Mouse (Mus musculus): ENCODE results near the gene Cyp2c38. TPM values are rescaled to one million over a fixed set of nuclear protein-coding genes. Genes with fewer than 3 reads are reported as not detected.
"Not testable (repeated sequence)": the region's sequence is repeated elsewhere in the genome, so short reads cannot be mapped to it uniquely, and the experiment has no call there.

The Cyp2c38 gene
- polyA plus RNA-seq (2014; fragmentation: Nextera tagmentation; extraction: Ambion mirVana), result not detected in 2 replicates

DNA sequence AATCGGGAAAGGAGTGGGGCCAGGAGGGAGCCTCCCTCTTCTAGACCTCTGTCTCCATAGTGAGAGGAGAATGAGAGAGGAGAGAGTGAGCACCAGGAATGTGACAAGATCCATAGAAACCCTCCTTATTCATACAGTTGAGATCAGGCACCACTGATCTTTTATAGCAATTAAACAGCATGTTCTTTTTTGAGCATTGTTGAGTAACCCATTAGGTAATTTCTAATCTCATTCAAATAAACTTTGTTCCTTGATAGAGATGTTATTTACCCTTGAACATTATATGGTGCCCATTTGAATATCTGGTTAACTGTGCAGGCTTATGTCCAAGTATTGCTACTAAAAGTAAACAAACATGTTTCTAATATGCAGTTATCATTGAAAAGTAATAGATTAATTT is at the start of gene Cyp2c38:
TSS of gene Cyp2c38 (minus strand) at position 135 of the 400 bp plus-strand sequence.
- Histone ChIP-seq H3K4me3 (ENCODE audit: low read depth, low read length) (no peak within 1 kb of the TSS), H3K9me3 (ENCODE audit: control insufficient read depth, low read length) (no peaks in the 10 kb centered on the region; the same call in 1 of the 2 replicates), H3K36me3 (ENCODE audit: control insufficient read depth, insufficient read depth, low read length) (no peaks in the 10 kb centered on the region), H3K27me3 (ENCODE audit: control insufficient read depth, insufficient read depth, low read length) (no peaks in the 10 kb centered on the region), H3K9ac (ENCODE audit: low read length) (no peak within 1 kb of the TSS), H3K4me2 (ENCODE audit: low read depth, low read length, severe bottlenecking) (no peak within 1 kb of the TSS), H3K27ac (ENCODE audit: low read depth, low read length) (no peak within 1 kb of the TSS), H3K4me1 (replicated peaks; ENCODE audit: control insufficient read depth, insufficient read depth, low read length) (no peaks in the 10 kb centered on the region)
- 82% methylated on average over 1 of the region's 1 CpGs for WGBS
- ATAC-seq (replicated peaks; ENCODE audit: low FRiP score) (no peak), DNase-seq (ENCODE audit: low spot score) (no peak)

GRCm38 (mm10) chr19:39510534-39510933 is 47.7 kb upstream of the Cyp2c38 start, which contains the start of gene Cyp2c39:
TSS of gene Cyp2c39 (plus strand) at chr19:39510862.
- H3K36me3 ChIP-seq (ENCODE audit: control insufficient read depth, insufficient read depth, low read length), result no peaks in the 10 kb centered on the region
- H3K4me1 ChIP-seq (replicated peaks; ENCODE audit: control insufficient read depth, insufficient read depth, low read length), result no peaks in the 10 kb centered on the region
- ATAC-seq (replicated peaks; ENCODE audit: low FRiP score), result no peak
- H3K27ac ChIP-seq (ENCODE audit: low read depth, low read length), result no peak within 1 kb of the TSS
- no peaks in the 10 kb centered on the region for H3K27me3 ChIP-seq (ENCODE audit: control insufficient read depth, insufficient read depth, low read length)
- no peak for DNase-seq (ENCODE audit: low spot score)
- H3K4me3 ChIP-seq (ENCODE audit: low read depth, low read length), result no peak within 1 kb of the TSS
- H3K4me2 ChIP-seq (ENCODE audit: low read depth, low read length, severe bottlenecking), result no peak within 1 kb of the TSS
- 80% methylated on average over 4 of the region's 4 CpGs for WGBS
- H3K9me3 ChIP-seq (ENCODE audit: control insufficient read depth, low read length), result no peaks in the 10 kb centered on the region; the same call in 1 of the 2 replicates
- no peak within 1 kb of the TSS for H3K9ac ChIP-seq (ENCODE audit: low read length)

- H3K4me1 ChIP-seq (replicated peaks; ENCODE audit: control insufficient read depth, insufficient read depth, low read length), result no peaks in the 10 kb centered on the region
- H3K36me3 ChIP-seq (ENCODE audit: control insufficient read depth, insufficient read depth, low read length), result no peaks in the 10 kb centered on the region
- no peak for DNase-seq (ENCODE audit: low spot score)
- no peak for ATAC-seq (replicated peaks; ENCODE audit: low FRiP score)
- 82% methylated on average over 1 of the region's 1 CpGs for WGBS
- no peak overlapping the region for H3K27ac ChIP-seq (ENCODE audit: low read depth, low read length)
- H3K27me3 ChIP-seq (ENCODE audit: control insufficient read depth, insufficient read depth, low read length), result no peaks in the 10 kb centered on the region
- H3K9me3 ChIP-seq (ENCODE audit: control insufficient read depth, low read length), result no peaks in the 10 kb centered on the region; the same call in 1 of the 2 replicates
- no peak overlapping the region for H3K9ac ChIP-seq (ENCODE audit: low read length)
- H3K4me2 ChIP-seq (ENCODE audit: low read depth, low read length, severe bottlenecking), result no peak overlapping the region
- H3K4me3 ChIP-seq (ENCODE audit: low read depth, low read length), result no peak overlapping the region
Observed at GRCm38 (mm10) chr19:39509533-39509932, 46.7 kb upstream of the Cyp2c38 start.

GRCm38 (mm10) chr19:39506341-39506740 is 43.5 kb upstream of the Cyp2c38 start:
- H3K9me3 ChIP-seq (ENCODE audit: control insufficient read depth, low read length), result no peaks in the 10 kb centered on the region; the same call in 1 of the 2 replicates
- H3K27ac ChIP-seq (ENCODE audit: low read depth, low read length), result no peak overlapping the region
- ATAC-seq (replicated peaks; ENCODE audit: low FRiP score) (no peak), DNase-seq (ENCODE audit: low spot score) (no peak)
- H3K4me2 ChIP-seq (ENCODE audit: low read depth, low read length, severe bottlenecking), result no peak overlapping the region
- no peak overlapping the region for H3K4me3 ChIP-seq (ENCODE audit: low read depth, low read length)
- H3K9ac ChIP-seq (ENCODE audit: low read length), result no peak overlapping the region
- no peaks in the 10 kb centered on the region for H3K4me1 ChIP-seq (replicated peaks; ENCODE audit: control insufficient read depth, insufficient read depth, low read length)
- H3K27me3 ChIP-seq (ENCODE audit: control insufficient read depth, insufficient read depth, low read length), result no peaks in the 10 kb centered on the region
- no peaks in the 10 kb centered on the region for H3K36me3 ChIP-seq (ENCODE audit: control insufficient read depth, insufficient read depth, low read length)

DNA sequence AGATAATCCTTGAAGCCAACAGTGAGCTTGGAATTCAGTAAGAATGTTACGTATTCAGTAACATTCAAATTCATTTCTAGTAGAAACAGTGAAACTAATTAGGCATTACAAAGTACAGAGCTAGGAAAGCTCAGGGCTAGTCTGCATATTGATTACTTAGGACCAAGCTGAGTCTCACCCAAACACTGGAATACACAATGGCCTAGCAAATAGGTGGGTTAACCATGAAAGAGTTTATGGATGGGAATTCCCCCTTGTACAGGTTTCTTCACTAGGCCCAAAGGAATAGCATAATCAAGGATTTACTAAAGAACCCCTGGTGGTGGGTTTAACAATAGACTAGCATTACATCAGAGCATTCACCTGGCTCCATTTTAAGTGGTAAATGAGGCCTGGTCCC is 21.1 kb upstream of the Cyp2c38 start:
- H3K36me3 ChIP-seq (ENCODE audit: control insufficient read depth, insufficient read depth, low read length); H3K4me2 ChIP-seq (ENCODE audit: low read depth, low read length, severe bottlenecking); H3K9ac ChIP-seq (ENCODE audit: low read length); ATAC-seq (replicated peaks; ENCODE audit: low FRiP score); H3K4me3 ChIP-seq (ENCODE audit: low read depth, low read length); H3K27me3 ChIP-seq (ENCODE audit: control insufficient read depth, insufficient read depth, low read length); H3K27ac ChIP-seq (ENCODE audit: low read depth, low read length); H3K9me3 ChIP-seq (ENCODE audit: control insufficient read depth, low read length); DNase-seq (ENCODE audit: low spot score); H3K4me1 ChIP-seq (replicated peaks; ENCODE audit: control insufficient read depth, insufficient read depth, low read length): not testable (repeated sequence)
- 88% methylated on average over 1 of the region's 1 CpGs for WGBS

GRCm38 (mm10) chr19:39463923-39464322 is 1.0 kb upstream of the Cyp2c38 start:
- Histone ChIP-seq H3K27ac (ENCODE audit: low read depth, low read length) (no peak overlapping the region), H3K4me2 (ENCODE audit: low read depth, low read length, severe bottlenecking) (no peak overlapping the region), H3K4me1 (replicated peaks; ENCODE audit: control insufficient read depth, insufficient read depth, low read length) (no peaks in the 10 kb centered on the region), H3K9ac (ENCODE audit: low read length) (no peak overlapping the region), H3K9me3 (ENCODE audit: control insufficient read depth, low read length) (no peaks in the 10 kb centered on the region; the same call in 1 of the 2 replicates), H3K4me3 (ENCODE audit: low read depth, low read length) (no peak overlapping the region), H3K27me3 (ENCODE audit: control insufficient read depth, insufficient read depth, low read length) (no peaks in the 10 kb centered on the region), H3K36me3 (ENCODE audit: control insufficient read depth, insufficient read depth, low read length) (no peaks in the 10 kb centered on the region)
- ATAC-seq (replicated peaks; ENCODE audit: low FRiP score) (no peak), DNase-seq (ENCODE audit: low spot score) (no peak)

Other genes starting within 250 kb of the Cyp2c38 start
- gene Cyp2c29, start 193.7 kb downstream of the Cyp2c38 start, polyA plus RNA-seq (2014; fragmentation: Nextera tagmentation; extraction: Ambion mirVana), result not detected in 2 replicates
- not detected in 2 replicates for gene Cyp2c39, start 47.8 kb upstream of the Cyp2c38 start, polyA plus RNA-seq (2014; fragmentation: Nextera tagmentation; extraction: Ambion mirVana)
- not detected in 2 replicates for gene Cyp2c67, start 186.0 kb upstream of the Cyp2c38 start, polyA plus RNA-seq (2014; fragmentation: Nextera tagmentation; extraction: Ambion mirVana)